In genomic region chr3:81036151-81036553, GRCm38 (mm10) we compare ENCODE assay signal across 8 mouse cellular contexts. TPM values are rescaled to one million over a fixed set of nuclear protein-coding genes. Genes with fewer than 3 reads are reported as not detected.
DNase-seq lines count a peak whose midpoint lies in the region; ATAC-seq and TF ChIP-seq lines count a peak whose summit lies in the region.

TSS of gene Pdgfc (plus strand) at chr3:81036416.

- DNase-seq in cerebellum, adult 2 months = no peak
- no peak for DNase-seq in cerebellum, postnatal 36 days
- DNase-seq in gastrocnemius, postnatal 36 days = no peak

- no peak for TF ChIP-seq CTCF in cerebellum, adult 2 months (IDR thresholded peaks at IDR 0.05; ENCODE audit: borderline replicate concordance, insufficient read depth, low read depth, low read length)
- peak; percentile 40; the same call in 1 of the 2 replicates for TF ChIP-seq CTCF in intestine, postnatal 0 days (IDR thresholded peaks at IDR 0.05; ENCODE audit: low read depth)

- no peaks in the 10 kb centered on the region for H3K36me3 ChIP-seq in megakaryocyte, embryonic 14.5 days (replicated peaks; ENCODE audit: low read length)
- H3K36me3 ChIP-seq in intestine, postnatal 0 days (ENCODE audit: control insufficient read depth, insufficient read depth) = no peaks in the 10 kb centered on the region
- H3K36me3 ChIP-seq in neural tube, embryonic 15.5 days = no peaks in the 10 kb centered on the region

- peak within 1 kb of the TSS; percentile 75 for H3K9ac ChIP-seq in intestine, postnatal 0 days (ENCODE audit: low read depth, low read length)
- H3K9ac ChIP-seq in neural tube, embryonic 15.5 days (replicated peaks) = peak within 1 kb of the TSS; percentile 66

- H3K27me3 ChIP-seq in cerebellum, adult 2 months (ENCODE audit: control insufficient read depth, insufficient read depth, low read length) = no peaks in the 10 kb centered on the region
- H3K27me3 ChIP-seq in megakaryocyte, embryonic 14.5 days (replicated peaks) = peaks cover 48% of the 10 kb centered on the region
- no peaks in the 10 kb centered on the region for H3K27me3 ChIP-seq in intestine, postnatal 0 days (replicated peaks; ENCODE audit: control insufficient read depth, insufficient read depth, low read length)
- H3K27me3 ChIP-seq in neural tube, embryonic 15.5 days (replicated peaks) = no peaks in the 10 kb centered on the region

- ATAC-seq in megakaryocyte, adult 5-6 weeks (ENCODE audit: poor library complexity, severe bottlenecking) = no peak
- ATAC-seq in intestine, postnatal 0 days = peak; percentile 42
- ATAC-seq in neural tube, embryonic 15.5 days (ENCODE audit: low FRiP score) = no peak
- no peak for ATAC-seq in frontal cortex, adult (ENCODE audit: low TSS enrichment)

- no peaks in the 10 kb centered on the region for H3K4me1 ChIP-seq in cerebellum, adult 2 months (ENCODE audit: control insufficient read depth, insufficient read depth, low read length)
- H3K4me1 ChIP-seq in megakaryocyte, embryonic 14.5 days = peaks cover 19% of the 10 kb centered on the region
- H3K4me1 ChIP-seq in intestine, postnatal 0 days (replicated peaks; ENCODE audit: control insufficient read depth, insufficient read depth, low read length) = 0 out of 2 replicates have a peak, but pooled peaks cover 4% of the 10 kb centered on the region
- H3K4me1 ChIP-seq in neural tube, embryonic 15.5 days = peaks cover 20% of the 10 kb centered on the region

- no peak within 1 kb of the TSS for H3K27ac ChIP-seq in cerebellum, adult 2 months (ENCODE audit: insufficient read depth, low read length)
- peak within 1 kb of the TSS; percentile 73 for H3K27ac ChIP-seq in intestine, postnatal 0 days (ENCODE audit: low read depth, low read length)
- peak within 1 kb of the TSS; percentile 80 for H3K27ac ChIP-seq in neural tube, embryonic 15.5 days (replicated peaks)

- no peak for TF ChIP-seq POLR2A in cerebellum, adult 2 months (IDR thresholded peaks at IDR 0.05; ENCODE audit: borderline replicate concordance, insufficient read depth, low read length)

- 8% methylated on average over 17 of the region's 17 CpGs for WGBS in cerebellum, adult 2 months
- 7% methylated on average over 12 of the region's 17 CpGs for WGBS in intestine, postnatal 0 days
- 1% methylated on average over 14 of the region's 17 CpGs for WGBS in neural tube, embryonic 15.5 days

- H3K4me2 ChIP-seq in intestine, postnatal 0 days (replicated peaks; ENCODE audit: low read depth) = peak within 1 kb of the TSS; percentile 99
- peak within 1 kb of the TSS; percentile 96 for H3K4me2 ChIP-seq in neural tube, embryonic 15.5 days

- H3K9me3 ChIP-seq in megakaryocyte, embryonic 14.5 days = no peaks in the 10 kb centered on the region
- no peaks in the 10 kb centered on the region for H3K9me3 ChIP-seq in intestine, postnatal 0 days (ENCODE audit: control insufficient read depth)
- H3K9me3 ChIP-seq in neural tube, embryonic 15.5 days (replicated peaks) = no peaks in the 10 kb centered on the region

- intact Hi-C loops in gastrocnemius, postnatal 36 days (cut with DNase I) = loop anchor here (5.0 kb wide), 1 partner anchor 79 kb away; no protein-coding TSS in a partner anchor

- peak within 1 kb of the TSS; percentile 72 for H3K4me3 ChIP-seq in cerebellum, adult 2 months (replicated peaks; ENCODE audit: insufficient read depth, low read depth, low read length)
- H3K4me3 ChIP-seq in megakaryocyte, embryonic 14.5 days (replicated peaks) = peak within 1 kb of the TSS; percentile 93
- peak within 1 kb of the TSS; percentile 75 for H3K4me3 ChIP-seq in intestine, postnatal 0 days (ENCODE audit: low read depth, low read length)
- peak within 1 kb of the TSS; percentile 84 for H3K4me3 ChIP-seq in neural tube, embryonic 15.5 days (replicated peaks)

RNA-seq across cellular contexts. Expression of gene Pdgfc, which starts in this region (rescaled TPM):
- polyA plus RNA-seq in cerebellum, adult 2 months (2012; rRNA removed) = 2.9 and 3.0 TPM in 2 replicates
- 0.19 TPM in 1 of 2 replicates, not detected in the other for polyA plus RNA-seq in megakaryocyte, embryonic 14.5 days (2012; ENCODE audit: insufficient read depth, low replicate concordance)
- not detected in 2 replicates for total RNA-seq in megakaryocyte, adult 5-6 weeks (2015)
- not detected in 2 replicates for total RNA-seq in megakaryocyte, adult 5-6 weeks (2017)
- 5.7 and 6.1 TPM in 2 replicates for polyA plus RNA-seq in intestine, postnatal 0 days (2015; fragmentation: Nextera tagmentation; extraction: Ambion mirVana)
- polyA plus RNA-seq in neural tube, embryonic 15.5 days (2015; fragmentation: Nextera tagmentation; extraction: Ambion mirVana) = 4.2 and 5.8 TPM in 2 replicates
- 1 to 10 TPM; 1.3 to 1.6 TPM for total RNA-seq in gastrocnemius, postnatal 36 days (2021)
